Mouse (Mus musculus) small intestine, adult 2 months (tissue): ENCODE results near the gene Dgkg.

Source experiments
- CTCF ChIP-seq: fragments of 200-500 bp; IDR thresholded peaks from 2 replicates; pipeline ENCODE4 v1.5.1; 2012; ENCODE audit warnings: low read depth, mild to moderate bottlenecking, control low read depth, inconsistent platforms, low read length, moderate library complexity, mixed read lengths; ENCODE audit not compliant: insufficient replicate concordance, insufficient read length; ENCODE audit errors: extremely low read depth
- POLR2A ChIP-seq: fragments of 200-500 bp; IDR thresholded peaks from 2 replicates; pipeline ENCODE4 v1.6.1; 2012; ENCODE audit warnings: low read depth, mild to moderate bottlenecking, control low read depth, inconsistent platforms, low read length, moderate library complexity

DNA sequence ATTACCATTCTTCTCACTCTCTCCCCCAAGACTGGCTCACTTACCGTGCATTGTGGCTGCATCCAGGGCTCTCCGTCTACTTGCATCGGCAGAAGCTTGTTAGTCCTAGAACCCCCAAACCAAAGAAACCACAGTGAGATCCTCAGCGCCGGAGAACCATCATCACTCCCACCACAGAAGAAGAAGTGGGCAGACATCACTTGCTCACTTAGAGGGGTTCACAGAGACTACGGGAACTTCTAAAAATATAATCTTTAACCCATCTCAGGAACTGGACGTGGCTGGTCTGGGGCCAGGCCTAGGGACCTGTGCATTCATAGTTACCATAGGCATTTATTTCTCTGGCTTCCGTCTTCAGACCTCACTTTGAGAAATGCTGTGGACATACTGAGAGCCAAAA is 177.7 kb downstream of the Dgkg start:
- TF ChIP-seq CTCF (no peak), POLR2A (no peak)
